ENCODE assay signal across 9 mouse cellular contexts in genomic region chr12:85569393-85570157, GRCm38 (mm10). TPM values are rescaled to one million over a fixed set of nuclear protein-coding genes. Genes with fewer than 3 reads are reported as not detected.
DNase-seq lines count a peak whose midpoint lies in the region.
"Had no signal": no experiment of that assay in that cellular context is flagged by ENCODE, and none has a peak within 500 bp of the region (broad histone marks: within the 10 kb centered on the region; RNA-seq: fewer than 3 reads in every experiment).

No protein-coding gene starts in this region.

- peak; percentile 30 for DNase-seq in gastrocnemius, adult 18-20 months (ENCODE audit: low spot score)
- DNase-seq in gastrocnemius, postnatal 36 days: no peak
- DNase-seq in thymus, postnatal 4 days: peak; percentile 32
- no peak for DNase-seq in thymus, postnatal 25 days
- peak; percentile 49 to 82 for DNase-seq in left cerebral cortex, postnatal 25 days (ENCODE audit: low spot score in 2 of 2)
- DNase-seq in yolk sac, embryonic 10.5 days (ENCODE audit: low spot score): peak; percentile 20
- no peak for DNase-seq in urinary bladder, adult 2 months (ENCODE audit: low spot score)
- DNase-seq in spleen, adult 12 weeks (ENCODE audit: low spot score): no peak
- DNase-seq: kidney, postnatal 4 days had no signal

- intact Hi-C loops in gastrocnemius, postnatal 36 days (cut with DNase I): loop anchor here (5.0 kb wide), 1 partner anchor 42 kb away; no protein-coding TSS in a partner anchor
- intact Hi-C loops in left cerebral cortex, postnatal 25 days (cut with DNase I): no loop called here

RNA-seq across cellular contexts. Expression of gene Jdp2, which starts 29.3 kb away (rescaled TPM):
- total RNA-seq in gastrocnemius, adult 18-20 months (2021): 1 to 10 TPM; 3.6 to 4.7 TPM
- 1 to 10 TPM; 4.6 to 4.9 TPM for total RNA-seq in gastrocnemius, postnatal 36 days (2021)
- 10 to 100 TPM; 66.6 to 75.2 TPM for total RNA-seq in left cerebral cortex, postnatal 25 days (2021)
- 20.3 and 27.1 TPM in 2 replicates for polyA plus RNA-seq in urinary bladder, adult 2 months (2012; rRNA removed)

Comparison
In these comparisons a context has a peak if more than half of its experiments do, and no peak if none do; other contexts are left out.
1. DNase-seq: peak in gastrocnemius, adult 18-20 months (single experiment), thymus, postnatal 4 days (single experiment), left cerebral cortex, postnatal 25 days (2 of 2) and yolk sac, embryonic 10.5 days (single experiment); none in gastrocnemius, postnatal 36 days (0 of 2), thymus, postnatal 25 days (single experiment), urinary bladder, adult 2 months (single experiment) and spleen, adult 12 weeks (single experiment).
2. RNA of gene Jdp2, which starts 29.3 kb away (total RNA-seq): 66.6 to 75.2 TPM in left cerebral cortex, postnatal 25 days; 4.6 to 4.9 TPM in gastrocnemius, postnatal 36 days and 3.6 to 4.7 TPM in gastrocnemius, adult 18-20 months; every median in the first group is over 10 times any median in the second.